8 mouse cellular contexts compared by ENCODE assay signal in the genomic region with DNA sequence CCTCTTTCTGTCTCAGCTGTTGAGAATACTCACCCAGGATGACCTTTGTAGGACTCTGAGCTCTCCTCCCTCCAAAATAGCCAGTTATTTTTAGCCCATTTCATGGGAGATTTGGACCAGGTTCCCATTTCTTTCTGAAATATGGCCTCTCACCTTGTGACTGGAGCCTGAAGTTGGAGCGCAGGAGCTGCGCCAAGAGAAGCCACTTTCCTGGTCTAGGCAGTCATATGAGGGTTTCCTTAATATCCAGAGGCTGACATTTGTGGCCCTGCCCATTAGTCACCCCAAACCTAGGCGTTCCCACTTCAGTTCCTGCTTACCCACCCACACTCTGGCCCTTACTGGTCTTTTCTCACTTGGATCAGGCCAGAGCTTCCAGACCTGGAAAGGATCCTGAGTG. TPM values are rescaled to one million over a fixed set of nuclear protein-coding genes. Genes with fewer than 3 reads are reported as not detected.
A peak's percentile ranks its signal among the peaks of the same experiment; 100 is the strongest.
DNase-seq lines count a peak whose midpoint lies in the region; ATAC-seq and TF ChIP-seq lines count a peak whose summit lies in the region.

TSS of gene Slc26a6 (plus strand) at position 308 of the 400 bp plus-strand sequence.

- H3K4me1 ChIP-seq in thymus, adult 2 months (replicated peaks; ENCODE audit: control insufficient read depth, insufficient read depth, low read length) = peaks cover 4% of the 10 kb centered on the region
- H3K4me1 ChIP-seq in hindbrain, embryonic 16.5 days (ENCODE audit: control insufficient read depth, insufficient read depth, low read depth, low read length) = peaks cover 12% of the 10 kb centered on the region
- H3K4me1 ChIP-seq in lung, embryonic 15.5 days = peaks cover 20% of the 10 kb centered on the region

- H3K4me2 ChIP-seq in hindbrain, embryonic 16.5 days (ENCODE audit: low read length) = peak within 1 kb of the TSS; percentile 89
- peak within 1 kb of the TSS; percentile 86 for H3K4me2 ChIP-seq in lung, embryonic 15.5 days

- H3K4me3 ChIP-seq in thymus, adult 2 months (ENCODE audit: control insufficient read depth, insufficient read depth, low read length) = peak within 1 kb of the TSS; percentile 90
- peak within 1 kb of the TSS; percentile 74 for H3K4me3 ChIP-seq in hindbrain, embryonic 16.5 days (ENCODE audit: low read length)
- H3K4me3 ChIP-seq in lung, embryonic 15.5 days = peak within 1 kb of the TSS; percentile 68

- no peaks in the 10 kb centered on the region for H3K36me3 ChIP-seq in thymus, adult 2 months (ENCODE audit: control insufficient read depth, insufficient read depth, low read length)
- H3K36me3 ChIP-seq in hindbrain, embryonic 16.5 days (ENCODE audit: control insufficient read depth, insufficient read depth, low read length) = peaks cover 17% of the 10 kb centered on the region
- no peaks in the 10 kb centered on the region for H3K36me3 ChIP-seq in lung, embryonic 15.5 days

- H3K9me3 ChIP-seq in hindbrain, embryonic 16.5 days (ENCODE audit: control insufficient read depth, low read length) = no peaks in the 10 kb centered on the region
- H3K9me3 ChIP-seq in lung, embryonic 15.5 days = no peaks in the 10 kb centered on the region

- peak within 1 kb of the TSS; percentile 82 for H3K9ac ChIP-seq in hindbrain, embryonic 16.5 days (ENCODE audit: low read depth, low read length)
- H3K9ac ChIP-seq in lung, embryonic 15.5 days = peak within 1 kb of the TSS; percentile 63

- 95% methylated on average over 3 of the region's 3 CpGs for WGBS in thymus, adult 2 months
- WGBS in hindbrain, embryonic 16.5 days = 91% methylated on average over 3 of the region's 3 CpGs
- 77% methylated on average over 3 of the region's 3 CpGs for WGBS in lung, embryonic 15.5 days

- TF ChIP-seq CTCF in thymus, adult 2 months (IDR thresholded peaks at IDR 0.05; ENCODE audit: borderline replicate concordance, control insufficient read depth, extremely low read depth, insufficient read depth, low read length, poor library complexity) = no peak

- H3K27ac ChIP-seq in thymus, adult 2 months (ENCODE audit: control insufficient read depth, insufficient read depth, low read length) = peak within 1 kb of the TSS; percentile 17; the same call in 1 of the 2 replicates
- H3K27ac ChIP-seq in hindbrain, embryonic 16.5 days (ENCODE audit: low read depth, low read length) = peak within 1 kb of the TSS; percentile 84
- peak within 1 kb of the TSS; percentile 91 for H3K27ac ChIP-seq in lung, embryonic 15.5 days

- TF ChIP-seq POLR2A in thymus, adult 2 months (IDR thresholded peaks at IDR 0.05; ENCODE audit: control insufficient read depth, extremely low read depth, insufficient read depth, low read length, poor library complexity) = no peak

- no peaks in the 10 kb centered on the region for H3K27me3 ChIP-seq in thymus, adult 2 months (ENCODE audit: control insufficient read depth, insufficient read depth, low read length)
- H3K27me3 ChIP-seq in hindbrain, embryonic 16.5 days (replicated peaks; ENCODE audit: control insufficient read depth, insufficient read depth, low read length) = no peaks in the 10 kb centered on the region
- 0 out of 2 replicates have a peak, but pooled peaks cover 5% of the 10 kb centered on the region for H3K27me3 ChIP-seq in lung, embryonic 15.5 days

- no peak for DNase-seq in thymus, adult 2 months
- no peak for DNase-seq in thymus, adult 18-20 months
- DNase-seq in gastrocnemius, postnatal 10 days = peak; percentile 26
- no peak for DNase-seq in right cerebral cortex, postnatal 10 days (ENCODE audit: low spot score in 2 of 2)
- DNase-seq in right cerebral cortex, adult 2 months (ENCODE audit: low spot score in 2 of 2) = no peak
- no peak for DNase-seq in spleen, postnatal 36 days (ENCODE audit: low spot score in 2 of 2)

- ATAC-seq in hindbrain, embryonic 16.5 days = no peak
- no peak for ATAC-seq in lung, embryonic 15.5 days (ENCODE audit: borderline replicate concordance, extremely low read depth, low FRiP score, low TSS enrichment)

RNA-seq across cellular contexts. Expression of gene Slc26a6, which starts in this region (rescaled TPM):
- 29.4 and 38.2 TPM in 2 replicates for polyA plus RNA-seq in thymus, adult 2 months (2012; rRNA removed)
- 10 to 100 TPM; 10.8 to 12.9 TPM for total RNA-seq in gastrocnemius, postnatal 10 days (2021)
- 21.9 and 22.2 TPM in 2 replicates for polyA plus RNA-seq in hindbrain, embryonic 16.5 days (2015; fragmentation: Nextera tagmentation; extraction: Ambion mirVana)
- polyA plus RNA-seq in lung, embryonic 15.5 days (2015; fragmentation: Nextera tagmentation; extraction: Ambion mirVana) = 7.8 and 10.4 TPM in 2 replicates

Comparison
In these comparisons a context has a peak if more than half of its experiments do, and no peak if none do; other contexts are left out.
1. H3K27ac ChIP-seq: peak in every context shown above with its lines; median percentile 91 in lung, embryonic 15.5 days; 84 in hindbrain, embryonic 16.5 days; 17 in thymus, adult 2 months.